Mouse (Mus musculus): ENCODE results near the gene Coq6. TPM values are rescaled to one million over a fixed set of nuclear protein-coding genes. Genes with fewer than 3 reads are reported as not detected.
A peak's percentile ranks its signal among the peaks of the same experiment; 100 is the strongest.

The Coq6 gene
- polyA plus RNA-seq, 1 experiment from 2014 or later, result 23.2 TPM

- TF ChIP-seq CTCF (IDR thresholded peaks at IDR 0.05; ENCODE audit: low read depth), result no peak
- Histone ChIP-seq H3K4me2 (replicated peaks; ENCODE audit: low read depth) (no peak overlapping the region), H3K27me3 (replicated peaks; ENCODE audit: control insufficient read depth, insufficient read depth, low read length) (no peaks in the 10 kb centered on the region), H3K27ac (ENCODE audit: low read depth, low read length) (no peak overlapping the region), H3K36me3 (ENCODE audit: control insufficient read depth, insufficient read depth) (peaks cover 37% of the 10 kb centered on the region; the same call in 1 of the 2 replicates), H3K9me3 (ENCODE audit: control insufficient read depth) (no peaks in the 10 kb centered on the region), H3K4me1 (replicated peaks; ENCODE audit: control insufficient read depth, insufficient read depth, low read length) (no peaks in the 10 kb centered on the region), H3K4me3 (ENCODE audit: low read depth, low read length) (no peak overlapping the region), H3K9ac (ENCODE audit: low read depth, low read length) (no peak overlapping the region)
- WGBS, result 79% methylated on average over 6 of the region's 6 CpGs
- ATAC-seq, result no peak
These were observed 28.9 kb downstream of the Coq6 start for GRCm38 (mm10) chr12:84390336-84390735.

- H3K27ac ChIP-seq (ENCODE audit: low read depth, low read length), result no peak overlapping the region
- H3K4me1 ChIP-seq (replicated peaks; ENCODE audit: control insufficient read depth, insufficient read depth, low read length), result no peaks in the 10 kb centered on the region
- no peak overlapping the region for H3K4me3 ChIP-seq (ENCODE audit: low read depth, low read length)
- no peak for TF ChIP-seq CTCF (IDR thresholded peaks at IDR 0.05; ENCODE audit: low read depth)
- peaks cover 34% of the 10 kb centered on the region; the same call in 1 of the 2 replicates for H3K36me3 ChIP-seq (ENCODE audit: control insufficient read depth, insufficient read depth)
- 98% methylated on average over 4 of the region's 4 CpGs for WGBS
- ATAC-seq, result no peak
- H3K4me2 ChIP-seq (replicated peaks; ENCODE audit: low read depth), result no peak overlapping the region
- H3K9me3 ChIP-seq (ENCODE audit: control insufficient read depth), result no peaks in the 10 kb centered on the region
- no peak overlapping the region for H3K9ac ChIP-seq (ENCODE audit: low read depth, low read length)
- H3K27me3 ChIP-seq (replicated peaks; ENCODE audit: control insufficient read depth, insufficient read depth, low read length), result no peaks in the 10 kb centered on the region
These were observed 31.2 kb downstream of the Coq6 start for GRCm38 (mm10) chr12:84392681-84393080.

DNA sequence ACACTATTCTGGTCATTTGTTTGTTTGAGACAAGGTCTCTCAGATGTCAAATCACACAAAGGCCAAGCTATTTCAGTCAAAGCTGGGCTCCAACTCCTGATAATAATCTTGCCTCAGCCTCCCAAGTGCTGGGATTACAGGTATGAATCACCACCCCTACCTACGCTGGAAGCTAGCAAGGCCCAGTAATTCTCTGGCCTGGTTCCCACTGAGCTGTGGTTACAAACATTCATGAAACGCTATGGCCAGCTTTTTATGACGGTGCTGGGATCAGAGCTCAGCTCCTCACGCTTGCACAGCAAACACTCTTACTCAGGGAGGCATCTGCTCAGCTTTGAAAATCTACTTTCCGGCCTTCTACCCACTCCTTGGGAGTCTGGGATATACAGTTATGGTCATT, 32.4 kb downstream of the Coq6 start:
- Histone ChIP-seq H3K27ac (ENCODE audit: low read depth, low read length) (no peak overlapping the region), H3K36me3 (ENCODE audit: control insufficient read depth, insufficient read depth) (peaks cover 29% of the 10 kb centered on the region; the same call in 1 of the 2 replicates), H3K27me3 (replicated peaks; ENCODE audit: control insufficient read depth, insufficient read depth, low read length) (no peaks in the 10 kb centered on the region), H3K4me2 (replicated peaks; ENCODE audit: low read depth) (no peak overlapping the region), H3K4me3 (ENCODE audit: low read depth, low read length) (no peak overlapping the region), H3K4me1 (replicated peaks; ENCODE audit: control insufficient read depth, insufficient read depth, low read length) (no peaks in the 10 kb centered on the region), H3K9me3 (ENCODE audit: control insufficient read depth) (no peaks in the 10 kb centered on the region), H3K9ac (ENCODE audit: low read depth, low read length) (no peak overlapping the region)
- ATAC-seq, result no peak
- TF ChIP-seq CTCF (IDR thresholded peaks at IDR 0.05; ENCODE audit: low read depth), result no peak
- 66% methylated on average over 5 of the region's 5 CpGs for WGBS

- Histone ChIP-seq H3K4me2 (replicated peaks; ENCODE audit: low read depth) (no peak overlapping the region), H3K36me3 (ENCODE audit: control insufficient read depth, insufficient read depth) (peaks cover 20% of the 10 kb centered on the region; the same call in 1 of the 2 replicates), H3K9me3 (ENCODE audit: control insufficient read depth) (no peaks in the 10 kb centered on the region), H3K27me3 (replicated peaks; ENCODE audit: control insufficient read depth, insufficient read depth, low read length) (no peaks in the 10 kb centered on the region), H3K4me3 (ENCODE audit: low read depth, low read length) (no peak overlapping the region), H3K4me1 (replicated peaks; ENCODE audit: control insufficient read depth, insufficient read depth, low read length) (no peaks in the 10 kb centered on the region), H3K27ac (ENCODE audit: low read depth, low read length) (no peak overlapping the region), H3K9ac (ENCODE audit: low read depth, low read length) (no peak overlapping the region)
- ATAC-seq, result no peak
- TF ChIP-seq CTCF (IDR thresholded peaks at IDR 0.05; ENCODE audit: low read depth), result no peak
- WGBS, result 79% methylated on average over 14 of the region's 14 CpGs
These were observed 35.7 kb downstream of the Coq6 start for GRCm38 (mm10) chr12:84396947-84397679.

DNA sequence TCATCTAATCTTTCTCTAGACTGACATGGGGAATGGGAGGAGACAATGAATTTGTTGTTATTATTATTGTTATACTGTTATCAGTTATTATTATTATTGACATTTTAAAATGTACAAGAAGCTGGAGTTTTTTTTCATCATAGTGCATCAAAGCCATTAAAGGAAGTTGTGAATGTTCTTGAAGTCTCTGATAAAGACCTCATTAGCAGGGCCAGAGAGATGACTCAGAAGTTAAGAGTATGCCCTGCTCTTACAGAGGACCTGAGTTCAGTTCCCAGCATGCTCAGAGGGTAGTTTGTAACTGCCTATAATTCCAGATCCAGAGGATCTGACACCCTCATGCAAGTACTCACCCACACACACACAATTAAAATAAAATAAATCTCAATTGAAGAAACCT, 36.2 kb downstream of the Coq6 start:
- no peak for TF ChIP-seq CTCF (IDR thresholded peaks at IDR 0.05; ENCODE audit: low read depth)
- Histone ChIP-seq H3K4me2 (replicated peaks; ENCODE audit: low read depth) (no peak overlapping the region), H3K36me3 (ENCODE audit: control insufficient read depth, insufficient read depth) (peaks cover 16% of the 10 kb centered on the region; the same call in 1 of the 2 replicates), H3K4me1 (replicated peaks; ENCODE audit: control insufficient read depth, insufficient read depth, low read length) (no peaks in the 10 kb centered on the region), H3K27me3 (replicated peaks; ENCODE audit: control insufficient read depth, insufficient read depth, low read length) (no peaks in the 10 kb centered on the region), H3K4me3 (ENCODE audit: low read depth, low read length) (no peak overlapping the region), H3K9me3 (ENCODE audit: control insufficient read depth) (no peaks in the 10 kb centered on the region), H3K27ac (ENCODE audit: low read depth, low read length) (no peak overlapping the region), H3K9ac (ENCODE audit: low read depth, low read length) (no peak overlapping the region)
- no peak for ATAC-seq

DNA sequence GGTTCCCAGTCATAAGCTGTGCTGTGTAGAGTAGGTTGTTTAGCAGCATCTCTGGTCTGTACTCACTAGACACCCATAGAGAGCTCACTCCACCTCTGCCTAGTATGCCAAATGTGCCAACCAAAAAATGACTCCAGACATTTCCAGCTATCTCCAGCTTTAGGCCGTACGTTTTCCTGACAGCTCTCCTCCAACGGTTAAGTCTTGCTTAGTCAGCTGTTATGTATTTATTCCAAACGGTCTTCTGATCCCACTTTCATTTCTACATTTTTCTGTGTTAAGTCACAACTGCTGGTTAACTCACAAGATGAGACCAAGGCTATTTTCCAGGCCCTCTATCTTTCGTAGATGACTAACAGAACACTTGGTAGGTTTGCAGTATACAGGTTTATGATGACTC, 37.2 kb downstream of the Coq6 start:
- Histone ChIP-seq H3K36me3 (ENCODE audit: control insufficient read depth, insufficient read depth) (peaks cover 11% of the 10 kb centered on the region; the same call in 1 of the 2 replicates), H3K9me3 (ENCODE audit: control insufficient read depth) (no peaks in the 10 kb centered on the region), H3K27ac (ENCODE audit: low read depth, low read length) (no peak overlapping the region), H3K4me1 (replicated peaks; ENCODE audit: control insufficient read depth, insufficient read depth, low read length) (no peaks in the 10 kb centered on the region), H3K4me3 (ENCODE audit: low read depth, low read length) (no peak overlapping the region), H3K4me2 (replicated peaks; ENCODE audit: low read depth) (peak overlapping the region; percentile 53; the same call in 1 of the 2 replicates), H3K27me3 (replicated peaks; ENCODE audit: control insufficient read depth, insufficient read depth, low read length) (no peaks in the 10 kb centered on the region), H3K9ac (ENCODE audit: low read depth, low read length) (no peak overlapping the region)
- ATAC-seq, result no peak
- no peak for TF ChIP-seq CTCF (IDR thresholded peaks at IDR 0.05; ENCODE audit: low read depth)
- WGBS, result 61% methylated on average over 5 of the region's 5 CpGs

Data from intestine, postnatal 0 days (tissue).